Mouse (Mus musculus): ENCODE data around the gene Osbpl10.

DNA sequence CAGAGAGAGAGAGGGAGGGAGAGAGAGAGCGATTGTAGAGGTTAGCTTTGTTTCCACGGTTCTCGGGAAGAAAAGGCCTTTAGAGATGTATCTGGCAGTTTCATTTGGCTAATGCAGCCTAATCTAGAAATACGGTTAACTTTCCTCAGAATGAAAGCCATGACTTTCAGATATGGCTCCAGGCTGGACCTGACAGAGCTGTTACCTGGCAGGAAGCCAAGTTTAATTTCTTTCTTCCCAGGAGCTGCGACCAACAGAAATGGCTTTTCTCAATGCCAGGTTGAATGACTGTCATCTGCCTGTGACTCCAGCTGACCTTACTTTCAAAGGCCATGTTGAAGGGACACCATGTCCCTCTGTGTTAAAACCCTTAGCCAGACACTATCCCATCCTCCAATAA, 80.4 kb downstream of the Osbpl10 start:
- no peak for TF ChIP-seq CTCF (IDR thresholded peaks at IDR 0.05; ENCODE audit: control insufficient read depth, insufficient read depth, low read length)
- TF ChIP-seq POLR2A (IDR thresholded peaks at IDR 0.05; ENCODE audit: borderline replicate concordance, control insufficient read depth, low read depth, low read length) = no peak

Data from bone marrow, adult 2 months (tissue).